Mouse (Mus musculus): ENCODE data around the gene Zbtb42.

The Zbtb42 gene

GRCm38 (mm10) chr12:112723445-112723844 lies 44.8 kb downstream of the Zbtb42 start:
- in situ Hi-C loops (cut with MboI, MseI) = no loop called here

- in situ Hi-C loops (cut with MboI, MseI) = no loop called here
Observed at GRCm38 (mm10) chr12:112724077-112724805, 45.6 kb downstream of the Zbtb42 start.

DNA sequence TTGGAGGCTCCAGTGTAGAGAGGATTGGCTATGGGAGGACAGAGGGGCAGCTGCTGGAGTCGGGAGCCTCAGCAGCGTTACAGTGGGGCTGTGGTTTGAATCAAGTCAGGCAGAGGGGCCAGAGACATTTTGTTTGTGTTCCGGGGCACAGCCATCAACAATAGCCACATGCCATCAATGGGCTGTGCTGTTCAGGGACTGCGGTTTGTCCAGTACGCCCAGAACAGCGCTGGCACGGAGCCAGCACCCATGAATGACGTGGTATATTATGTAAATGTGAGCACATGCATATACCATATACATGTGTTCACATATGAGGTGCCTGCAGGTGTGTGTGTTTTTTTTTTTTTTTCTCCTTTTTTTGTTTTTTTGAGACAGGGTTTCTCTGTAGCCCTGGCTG lies 49.2 kb downstream of the Zbtb42 start:
- in situ Hi-C loops (cut with MboI, MseI) = no loop called here

- in situ Hi-C loops (cut with MboI, MseI) = no loop called here
Observed at GRCm38 (mm10) chr12:112730808-112731207, 52.2 kb downstream of the Zbtb42 start.
